Mouse (Mus musculus): ENCODE measurements around the gene Gm2310. TPM values are rescaled to one million over a fixed set of nuclear protein-coding genes. Genes with fewer than 3 reads are reported as not detected.

The Gm2310 gene
- polyA plus RNA-seq, 1 experiment = not detected

GRCm38 (mm10) chr15:8531201-8531600, 11.4 kb upstream of the Gm2310 start:
- DNase-seq = no peak
- H3K27me3 ChIP-seq (replicated peaks; ENCODE audit: control insufficient read depth, insufficient read depth, low read length) = no peaks in the 10 kb centered on the region; the same call in 1 of the 2 replicates
- WGBS = 73% methylated on average over 5 of the region's 5 CpGs
- H3K4me1 ChIP-seq (ENCODE audit: control insufficient read depth, insufficient read depth, low read length) = no peaks in the 10 kb centered on the region
- TF ChIP-seq POLR2A (IDR thresholded peaks at IDR 0.05; ENCODE audit: low read depth, low read length) = no peak
- no peak for TF ChIP-seq CTCF (conservative IDR thresholded peaks at IDR 0.05; ENCODE audit: insufficient read depth, insufficient read length, low read depth, low read length)
- H3K36me3 ChIP-seq (ENCODE audit: control insufficient read depth, insufficient read depth, low read length) = no peaks in the 10 kb centered on the region
- no peak overlapping the region for H3K27ac ChIP-seq (ENCODE audit: insufficient read depth, low read depth, low read length)
- no peak overlapping the region for H3K4me3 ChIP-seq (ENCODE audit: insufficient read depth, low read depth, low read length)

GRCm38 (mm10) chr15:8512957-8513356, 6.8 kb downstream of the Gm2310 start:
- Histone ChIP-seq H3K4me1 (ENCODE audit: control insufficient read depth, insufficient read depth, low read length) (no peaks in the 10 kb centered on the region), H3K4me3 (ENCODE audit: insufficient read depth, low read depth, low read length) (no peak overlapping the region), H3K27me3 (replicated peaks; ENCODE audit: control insufficient read depth, insufficient read depth, low read length) (no peaks in the 10 kb centered on the region), H3K36me3 (ENCODE audit: control insufficient read depth, insufficient read depth, low read length) (no peaks in the 10 kb centered on the region), H3K27ac (ENCODE audit: insufficient read depth, low read depth, low read length) (no peak overlapping the region)
- TF ChIP-seq POLR2A (IDR thresholded peaks at IDR 0.05; ENCODE audit: low read depth, low read length) (no peak), CTCF (conservative IDR thresholded peaks at IDR 0.05; ENCODE audit: insufficient read depth, insufficient read length, low read depth, low read length) (no peak)
- no peak for DNase-seq
- 66% methylated on average over 5 of the region's 5 CpGs for WGBS

- Histone ChIP-seq H3K27ac (ENCODE audit: insufficient read depth, low read depth, low read length) (no peak overlapping the region), H3K4me1 (ENCODE audit: control insufficient read depth, insufficient read depth, low read length) (no peaks in the 10 kb centered on the region), H3K36me3 (ENCODE audit: control insufficient read depth, insufficient read depth, low read length) (no peaks in the 10 kb centered on the region), H3K4me3 (ENCODE audit: insufficient read depth, low read depth, low read length) (no peak overlapping the region), H3K27me3 (replicated peaks; ENCODE audit: control insufficient read depth, insufficient read depth, low read length) (no peaks in the 10 kb centered on the region)
- TF ChIP-seq POLR2A (IDR thresholded peaks at IDR 0.05; ENCODE audit: low read depth, low read length) (no peak), CTCF (conservative IDR thresholded peaks at IDR 0.05; ENCODE audit: insufficient read depth, insufficient read length, low read depth, low read length) (no peak)
- peak; percentile 31 for DNase-seq
- WGBS = 48% methylated on average over 9 of the region's 9 CpGs
These were observed 7.9 kb downstream of the Gm2310 start for GRCm38 (mm10) chr15:8511861-8512260.

GRCm38 (mm10) chr15:8502431-8502830, 17.3 kb downstream of the Gm2310 start:
- 83% methylated on average over 2 of the region's 2 CpGs for WGBS
- Histone ChIP-seq H3K27me3 (replicated peaks; ENCODE audit: control insufficient read depth, insufficient read depth, low read length) (no peaks in the 10 kb centered on the region), H3K4me3 (ENCODE audit: insufficient read depth, low read depth, low read length) (no peak overlapping the region), H3K27ac (ENCODE audit: insufficient read depth, low read depth, low read length) (no peak overlapping the region), H3K4me1 (ENCODE audit: control insufficient read depth, insufficient read depth, low read length) (no peaks in the 10 kb centered on the region), H3K36me3 (ENCODE audit: control insufficient read depth, insufficient read depth, low read length) (no peaks in the 10 kb centered on the region)
- DNase-seq = peak; percentile 26
- TF ChIP-seq CTCF (conservative IDR thresholded peaks at IDR 0.05; ENCODE audit: insufficient read depth, insufficient read length, low read depth, low read length) (no peak), POLR2A (IDR thresholded peaks at IDR 0.05; ENCODE audit: low read depth, low read length) (no peak)

- no peaks in the 10 kb centered on the region for H3K4me1 ChIP-seq (ENCODE audit: control insufficient read depth, insufficient read depth, low read length)
- 90% methylated on average over 6 of the region's 6 CpGs for WGBS
- no peaks in the 10 kb centered on the region for H3K36me3 ChIP-seq (ENCODE audit: control insufficient read depth, insufficient read depth, low read length)
- no peak for TF ChIP-seq POLR2A (IDR thresholded peaks at IDR 0.05; ENCODE audit: low read depth, low read length)
- no peak for TF ChIP-seq CTCF (conservative IDR thresholded peaks at IDR 0.05; ENCODE audit: insufficient read depth, insufficient read length, low read depth, low read length)
- no peak overlapping the region for H3K27ac ChIP-seq (ENCODE audit: insufficient read depth, low read depth, low read length)
- no peak for DNase-seq
- no peaks in the 10 kb centered on the region for H3K27me3 ChIP-seq (replicated peaks; ENCODE audit: control insufficient read depth, insufficient read depth, low read length)
- no peak overlapping the region for H3K4me3 ChIP-seq (ENCODE audit: insufficient read depth, low read depth, low read length)
These were observed 34.5 kb downstream of the Gm2310 start for GRCm38 (mm10) chr15:8485261-8485660.

- WGBS = 68% methylated on average over 4 of the region's 4 CpGs
- H3K36me3 ChIP-seq (ENCODE audit: control insufficient read depth, insufficient read depth, low read length) = no peaks in the 10 kb centered on the region
- no peaks in the 10 kb centered on the region for H3K27me3 ChIP-seq (replicated peaks; ENCODE audit: control insufficient read depth, insufficient read depth, low read length)
- DNase-seq = no peak
- H3K4me3 ChIP-seq (ENCODE audit: insufficient read depth, low read depth, low read length) = no peak overlapping the region
- no peak for TF ChIP-seq POLR2A (IDR thresholded peaks at IDR 0.05; ENCODE audit: low read depth, low read length)
- TF ChIP-seq CTCF (conservative IDR thresholded peaks at IDR 0.05; ENCODE audit: insufficient read depth, insufficient read length, low read depth, low read length) = no peak
- peaks cover 3% of the 10 kb centered on the region; the same call in 1 of the 2 replicates for H3K4me1 ChIP-seq (ENCODE audit: control insufficient read depth, insufficient read depth, low read length)
- H3K27ac ChIP-seq (ENCODE audit: insufficient read depth, low read depth, low read length) = no peak overlapping the region
These were observed 50.7 kb downstream of the Gm2310 start for GRCm38 (mm10) chr15:8469006-8469575.

Other genes starting within 250 kb of the Gm2310 start
- 4.6 and 5.2 TPM in 2 replicates for gene Nipbl, start 75.5 kb downstream of the Gm2310 start, polyA plus RNA-seq (2012; rRNA removed)
- 4.2 and 6.4 TPM in 2 replicates for gene Slc1a3, start 190.8 kb upstream of the Gm2310 start, polyA plus RNA-seq (2012; rRNA removed)

All from kidney, adult 2 months (tissue).